Mouse (Mus musculus) mesoderm, embryonic 11.5 days (tissue): ENCODE measurements around the gene Serpina16.

ENCODE experiments used
- DNase-seq: peaks from one replicate; pipeline ENCODE4 v3.0.0-alpha.2; 2012; ENCODE audit warnings: low read depth, low spot score

The Serpina16 gene

DNA sequence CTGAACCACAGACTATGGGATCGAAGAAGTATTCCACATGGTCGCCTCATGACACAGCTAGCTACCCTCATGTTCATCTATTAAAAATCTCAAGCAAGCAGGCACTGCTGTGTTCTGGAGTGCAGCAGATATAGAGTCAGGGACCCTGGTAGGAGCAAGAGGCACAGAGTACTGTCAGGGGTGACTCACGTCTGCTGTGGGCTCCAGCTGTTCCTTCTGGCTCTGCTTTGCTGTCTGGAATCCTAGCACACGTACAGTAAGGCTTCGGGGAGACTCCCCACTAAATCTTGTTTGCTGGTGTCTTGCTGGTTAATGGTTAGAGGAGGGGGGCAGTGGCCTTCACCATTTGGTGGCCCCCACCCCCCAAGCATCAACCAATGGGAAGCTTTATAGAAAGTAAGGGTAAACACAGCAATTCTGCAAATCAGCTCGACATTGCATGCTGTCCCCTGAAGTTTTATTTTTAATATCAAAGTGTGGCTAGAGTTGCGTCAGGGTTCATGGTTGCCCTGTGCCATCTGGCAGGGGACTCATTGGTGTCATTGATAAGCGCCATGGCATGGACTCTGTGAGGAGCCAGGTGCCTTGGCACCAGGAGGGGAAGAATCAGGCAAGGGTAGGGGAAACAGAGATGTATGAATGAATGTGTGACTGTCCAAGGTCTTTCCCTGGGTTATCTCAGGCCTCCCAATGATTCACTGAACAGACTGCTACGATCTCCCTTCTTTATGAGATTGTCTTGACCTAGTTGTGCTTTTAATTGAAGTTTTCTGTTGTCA is 18.9 kb downstream of the Serpina16 start, which contains the start of gene Serpina6:
TSS of gene Serpina6 (minus strand) at position 365 of the 779 bp plus-strand sequence.
- no peak for DNase-seq

DNA sequence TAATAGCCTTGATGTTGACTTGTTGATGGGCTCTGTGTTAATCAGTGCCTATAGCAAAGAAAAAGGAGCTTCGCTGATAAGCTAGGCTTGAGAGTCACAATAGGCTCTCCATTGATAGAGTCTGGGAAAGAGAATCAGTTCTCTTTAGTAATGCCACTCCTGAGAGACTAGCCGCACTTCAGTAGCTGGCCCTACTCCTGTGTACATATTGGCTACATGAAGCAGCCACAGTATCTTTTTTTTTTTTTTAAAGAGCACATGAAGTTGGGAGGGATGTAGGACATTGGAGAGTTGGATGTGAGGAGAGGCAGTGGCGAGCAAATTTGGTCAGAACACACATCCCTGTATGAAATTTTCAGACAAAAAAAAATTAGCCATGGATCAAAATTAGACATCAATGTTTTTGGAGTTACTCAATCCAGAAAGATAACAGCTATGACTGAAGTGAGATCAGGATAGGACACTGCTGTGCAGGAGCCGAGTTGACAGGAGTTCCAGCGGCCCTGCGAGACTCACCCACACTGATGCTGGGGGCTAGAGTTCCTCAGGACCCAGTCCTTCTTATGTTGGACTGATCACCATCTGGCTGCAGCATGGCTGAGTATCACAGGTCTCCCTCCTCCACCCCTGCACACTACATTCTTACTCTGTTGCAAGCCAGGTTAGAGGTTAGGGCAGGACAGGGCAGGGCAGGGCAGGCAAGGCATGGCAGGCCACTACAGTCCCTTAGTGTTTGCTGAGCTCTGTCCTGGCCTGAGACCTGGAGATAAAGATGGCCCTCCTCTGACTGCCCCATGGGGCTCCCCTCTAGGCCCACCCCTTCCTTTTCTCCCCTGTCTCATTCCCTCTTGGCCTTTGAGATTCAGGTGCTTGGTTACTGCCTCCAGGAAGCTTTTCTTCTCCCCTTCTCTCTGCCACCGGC is 20.6 kb downstream of the Serpina16 start:
- DNase-seq = no peak

DNA sequence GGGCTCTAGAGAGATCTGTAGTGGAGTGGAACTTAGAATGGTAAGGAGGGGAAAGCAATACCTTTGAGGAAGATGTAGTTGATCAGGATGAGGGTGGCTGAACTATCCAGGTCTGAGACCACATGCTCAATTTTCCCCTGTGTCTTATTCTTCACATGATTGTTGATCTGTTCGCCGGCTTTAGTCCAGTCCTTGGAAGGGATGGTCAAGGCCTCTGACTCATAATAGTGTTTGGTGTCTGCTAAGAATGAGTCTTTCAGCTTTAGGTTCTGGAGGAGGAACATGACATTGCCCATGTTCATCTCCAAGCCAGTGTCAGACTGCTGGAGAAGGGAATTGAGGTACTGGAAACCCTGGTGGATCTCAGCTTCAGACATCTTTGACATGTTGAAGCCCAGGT is 22.1 kb downstream of the Serpina16 start:
- no peak for DNase-seq

DNA sequence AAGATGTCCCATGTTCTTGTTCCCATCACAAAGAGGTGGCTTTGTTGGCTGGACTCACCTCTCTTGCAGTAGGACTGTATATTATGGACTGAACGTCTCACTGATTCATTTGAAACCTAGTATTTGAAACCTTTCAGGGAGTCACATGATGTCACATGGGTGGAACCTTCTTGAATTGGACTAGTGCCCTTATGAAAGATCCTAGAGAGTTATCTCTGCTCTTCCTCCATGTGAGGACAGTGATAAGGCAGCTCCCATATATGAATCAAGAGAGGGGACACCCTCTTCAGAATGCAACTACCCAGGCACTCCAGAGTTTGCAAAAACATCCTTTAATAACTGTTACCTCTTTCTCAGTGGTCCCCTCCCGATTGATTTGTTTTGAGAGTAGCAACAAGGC is 29.6 kb downstream of the Serpina16 start:
- no peak for DNase-seq

DNA sequence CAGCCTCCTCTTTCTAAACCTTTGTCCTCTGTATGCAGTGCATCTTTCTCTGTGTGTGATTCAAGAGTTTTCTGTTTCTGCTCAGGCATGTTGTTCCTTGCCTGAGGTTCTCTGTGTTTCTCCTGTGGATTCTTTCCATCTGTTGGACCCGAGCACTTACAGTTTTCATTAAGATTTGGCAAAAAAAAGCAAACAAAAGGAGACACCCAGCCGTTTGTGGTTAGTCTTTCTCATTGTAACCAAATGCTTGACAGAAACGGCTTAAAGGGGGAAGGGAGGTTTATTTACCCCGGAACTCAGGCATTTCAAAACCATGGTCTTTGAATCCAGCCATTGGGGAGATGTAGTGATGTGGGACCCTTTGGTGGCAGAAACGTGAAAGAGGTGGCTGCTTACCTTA is 31.3 kb downstream of the Serpina16 start:
- DNase-seq = no peak

DNA sequence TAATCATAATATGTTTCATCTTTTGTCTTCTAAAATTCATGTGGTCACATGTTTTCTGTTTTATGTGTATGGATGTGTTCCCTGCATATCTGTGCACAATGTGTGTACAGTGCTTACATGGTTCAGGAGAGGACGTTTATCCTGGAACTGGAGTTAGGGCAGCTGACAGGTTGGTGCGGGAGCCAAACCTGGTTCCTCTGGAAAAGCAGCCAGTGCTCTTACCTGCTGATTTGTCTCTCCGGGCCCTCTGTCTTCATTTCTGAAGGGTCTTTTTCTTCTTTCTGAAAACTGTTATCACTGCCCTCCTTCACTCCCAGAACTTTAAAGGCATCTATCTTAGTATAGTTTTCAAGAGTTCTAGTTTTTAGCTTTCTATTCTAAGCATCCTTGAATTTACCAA is 32.1 kb downstream of the Serpina16 start:
- DNase-seq = no peak

DNA sequence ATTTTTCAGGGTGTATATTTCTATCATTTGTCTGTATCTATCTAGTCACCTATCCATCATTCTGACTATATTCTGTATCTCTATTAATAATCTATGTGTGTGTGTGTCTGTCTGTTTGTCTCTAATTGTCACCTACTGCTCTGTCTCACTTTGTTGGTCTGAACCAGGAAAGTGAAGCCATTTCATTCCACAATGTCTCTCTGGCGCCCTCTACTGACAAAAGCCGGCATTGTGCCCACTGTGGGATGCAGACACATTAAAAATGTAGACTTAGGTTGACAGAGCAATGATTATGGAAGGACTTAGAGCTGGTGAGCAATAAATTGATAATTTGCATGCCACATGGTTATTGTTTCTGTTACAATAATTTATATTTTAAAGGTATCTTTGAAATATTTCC is 32.6 kb downstream of the Serpina16 start:
- peak; percentile 70 for DNase-seq

DNA sequence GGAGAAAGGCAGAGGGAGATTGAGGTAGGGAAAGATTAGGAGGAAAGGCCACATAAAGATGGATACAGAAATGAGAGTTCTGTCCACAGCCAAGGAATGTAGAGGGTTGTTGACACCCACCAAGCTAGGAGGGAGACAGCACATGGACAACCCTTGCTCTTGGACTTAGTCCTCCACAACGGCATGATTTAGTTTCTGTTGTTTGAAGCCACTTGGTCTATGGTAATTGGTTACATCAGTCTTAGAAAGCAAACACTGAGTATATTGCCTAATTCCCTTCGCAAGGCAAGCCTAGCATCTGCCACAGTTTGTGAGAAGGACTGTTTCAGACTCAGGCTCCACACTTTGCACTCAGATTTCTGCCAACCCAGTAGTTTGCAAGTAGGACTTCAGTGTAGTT is 40.1 kb downstream of the Serpina16 start:
- no peak for DNase-seq

DNA sequence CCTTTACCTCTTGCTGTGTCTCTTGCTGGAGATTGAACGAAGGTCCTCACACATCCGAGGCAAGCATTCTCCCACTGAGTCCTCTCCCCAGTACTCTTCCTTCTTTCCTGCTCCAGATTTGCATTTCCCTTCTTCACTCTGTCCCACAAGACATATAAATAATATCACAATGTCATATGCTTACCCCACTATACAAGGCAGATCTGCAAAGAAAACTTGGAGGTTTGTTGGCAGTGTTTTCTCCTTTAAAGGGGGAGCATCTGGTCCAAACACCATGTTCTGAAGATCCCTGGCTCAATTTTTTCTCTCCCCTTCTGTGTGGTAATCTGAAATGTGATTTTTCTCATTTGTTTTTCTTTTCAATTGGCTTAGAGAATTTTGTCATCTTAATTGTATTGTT is 41.5 kb downstream of the Serpina16 start:
- no peak for DNase-seq

DNA sequence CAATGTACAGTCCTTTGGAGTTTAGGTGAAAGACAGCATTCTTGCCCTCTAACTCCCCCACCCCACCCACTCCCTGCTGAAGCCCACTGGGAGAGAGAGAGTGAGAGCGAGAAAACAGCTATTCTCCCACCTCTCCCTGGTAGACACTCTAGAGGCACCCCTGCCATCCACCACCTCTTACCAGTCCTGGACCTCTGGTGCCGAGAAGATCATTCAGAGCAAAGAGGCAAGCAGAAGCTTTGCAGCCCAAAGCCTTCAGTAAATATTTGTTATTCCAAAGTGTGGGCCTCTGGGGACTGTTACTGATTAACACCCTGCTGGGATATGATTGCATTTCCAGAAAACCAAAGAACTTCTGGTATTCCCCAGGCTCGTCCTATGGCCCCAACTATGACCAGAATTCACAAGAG is 44.7 kb downstream of the Serpina16 start, which contains the start of gene Serpina10:
TSS of gene Serpina10 (minus strand) at position 242 of the 410 bp plus-strand sequence.
- no peak for DNase-seq
